Mouse (Mus musculus): ENCODE results near the gene Pigm. TPM values are rescaled to one million over a fixed set of nuclear protein-coding genes. Genes with fewer than 3 reads are reported as not detected.

Pigm gene
- polyA plus RNA-seq, 2 experiments from 2014 or later: 5.6 to 7.3 TPM

DNA sequence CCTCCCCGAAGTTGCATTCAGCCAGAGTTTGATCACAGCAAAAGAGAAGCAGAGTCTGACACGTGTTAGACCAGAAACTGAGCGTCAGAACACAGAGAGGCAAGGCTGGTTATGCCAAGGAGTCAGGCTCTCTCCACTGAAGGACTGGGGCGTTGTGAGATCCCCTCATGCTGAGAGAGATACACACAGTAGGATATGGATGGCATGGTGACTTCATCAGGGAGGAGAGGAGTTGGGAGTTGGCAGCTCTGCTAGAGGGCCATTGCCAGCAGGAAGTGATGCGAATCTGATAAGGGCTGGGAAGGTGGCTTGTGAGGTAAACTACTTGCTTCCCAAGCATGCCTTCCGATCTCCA lies 37.9 kb downstream of the Pigm start:
- ATAC-seq: no peak

DNA sequence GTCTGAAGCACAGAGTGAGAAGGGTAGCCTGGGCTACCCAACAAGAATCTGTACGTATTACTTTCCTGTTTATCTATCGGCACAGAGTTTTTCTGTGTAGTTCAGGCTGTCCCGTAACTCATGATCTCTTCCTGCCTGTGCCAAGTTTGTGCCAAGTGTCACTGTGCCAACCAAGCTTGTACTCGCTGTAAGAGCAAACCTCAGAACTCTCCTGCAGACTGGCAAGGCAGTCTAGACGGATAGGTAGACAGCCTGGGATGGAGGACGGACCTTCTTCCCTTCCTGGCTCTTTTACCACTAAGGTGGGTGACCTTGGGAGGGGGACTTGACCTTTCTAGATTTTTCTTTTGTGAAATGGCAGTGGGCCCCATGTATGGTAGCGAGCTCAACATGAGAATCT lies 38.7 kb downstream of the Pigm start:
- ATAC-seq: no peak

DNA sequence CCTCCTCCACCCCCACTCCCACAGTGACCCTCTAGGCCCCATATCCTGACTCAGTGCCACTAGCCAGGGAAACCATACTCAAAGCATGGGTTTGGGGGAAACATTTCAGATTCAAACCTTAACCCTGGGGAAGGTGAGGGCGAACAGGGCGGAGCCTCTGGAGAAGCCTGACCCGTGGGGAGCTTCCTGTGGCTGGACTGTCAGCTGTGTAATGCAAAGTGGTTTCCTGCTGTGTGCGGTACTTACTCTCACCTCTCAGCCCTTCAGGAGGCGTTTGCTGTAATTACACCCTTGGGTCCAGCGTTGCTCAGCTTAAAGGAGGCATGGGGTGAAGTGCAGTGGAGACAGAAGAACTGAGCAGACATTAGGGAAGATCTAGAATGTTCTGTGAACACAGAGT lies 41.8 kb downstream of the Pigm start:
- ATAC-seq: no peak

DNA sequence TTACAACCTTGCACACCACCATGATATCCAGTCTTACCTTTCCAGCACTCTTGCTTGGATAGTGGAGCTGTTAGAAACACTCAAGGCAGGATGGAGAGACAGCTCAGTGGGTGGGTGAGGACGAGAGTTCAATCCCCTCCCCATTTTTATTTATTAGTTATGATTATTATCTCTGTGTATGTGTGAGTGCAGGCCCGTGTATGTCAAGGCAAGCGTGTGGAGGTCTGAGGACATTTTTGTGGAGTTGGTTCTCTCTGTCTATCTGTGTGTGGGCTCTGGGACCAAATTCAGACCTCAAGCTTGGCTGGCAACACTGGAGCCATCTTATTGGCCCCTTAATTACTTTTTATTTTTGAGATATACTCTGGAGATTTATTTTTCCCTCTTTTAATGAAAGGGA lies 42.3 kb downstream of the Pigm start:
- ATAC-seq: no peak

DNA sequence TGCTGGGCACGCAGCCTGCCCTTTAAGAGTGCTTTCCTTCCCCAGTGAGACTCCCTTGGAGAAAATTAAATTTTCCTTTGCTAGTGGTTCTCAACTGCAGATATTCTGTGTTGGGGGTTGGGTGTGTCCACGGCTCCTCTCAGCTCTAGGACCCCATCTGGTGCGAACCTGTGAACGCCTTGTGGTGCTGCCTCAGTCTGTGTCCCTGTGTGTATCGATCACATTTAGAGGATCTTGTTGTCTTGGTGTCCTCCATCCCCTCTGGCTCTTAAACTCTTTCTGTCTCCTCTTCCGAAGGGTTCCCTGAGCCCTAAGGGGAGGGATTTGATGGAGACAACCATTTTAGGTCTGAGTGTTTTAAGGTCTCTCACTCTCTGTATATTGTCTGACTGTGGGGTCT lies 43.8 kb downstream of the Pigm start:
- no peak for ATAC-seq

DNA sequence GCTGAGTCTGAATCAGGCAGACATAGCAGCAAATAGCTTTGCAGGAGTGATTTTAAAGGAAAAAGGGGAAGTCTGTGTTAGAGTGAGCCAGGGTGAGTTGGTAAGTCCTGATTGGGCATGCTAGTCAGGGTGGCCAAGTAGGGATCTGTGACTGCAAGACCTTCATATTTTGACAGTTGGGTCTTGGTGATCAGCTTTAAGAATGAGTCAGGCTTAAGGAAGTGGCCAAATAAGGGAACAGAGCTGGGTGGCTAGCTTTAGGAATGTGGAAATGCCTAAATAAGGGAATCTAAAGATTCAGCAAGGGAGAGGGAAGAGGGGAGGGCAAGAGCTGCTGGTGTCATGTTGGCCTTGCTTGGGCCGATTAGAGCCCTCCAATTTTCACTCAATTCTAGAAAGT lies 47.0 kb downstream of the Pigm start:
- no peak for ATAC-seq

DNA sequence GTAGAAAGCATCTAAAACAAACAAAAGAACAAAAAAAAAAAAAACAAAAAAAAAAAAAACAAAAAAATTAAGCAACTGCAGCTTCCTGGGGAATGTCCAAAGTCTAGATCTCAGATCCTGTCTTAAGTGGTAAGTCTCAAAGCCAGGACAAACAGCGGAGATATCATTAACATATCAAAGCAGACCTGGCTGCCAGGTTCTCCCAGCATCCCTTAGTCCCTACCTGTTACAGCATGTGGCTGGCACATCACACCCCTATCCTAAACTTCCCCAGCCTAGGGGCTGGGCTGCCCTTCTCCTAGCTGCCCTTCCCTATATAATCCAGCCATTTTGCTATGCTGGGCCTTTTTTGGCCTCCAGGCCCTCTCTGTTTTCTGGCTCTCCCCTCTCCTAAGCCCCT lies 50.1 kb downstream of the Pigm start:
- ATAC-seq: no peak

DNA sequence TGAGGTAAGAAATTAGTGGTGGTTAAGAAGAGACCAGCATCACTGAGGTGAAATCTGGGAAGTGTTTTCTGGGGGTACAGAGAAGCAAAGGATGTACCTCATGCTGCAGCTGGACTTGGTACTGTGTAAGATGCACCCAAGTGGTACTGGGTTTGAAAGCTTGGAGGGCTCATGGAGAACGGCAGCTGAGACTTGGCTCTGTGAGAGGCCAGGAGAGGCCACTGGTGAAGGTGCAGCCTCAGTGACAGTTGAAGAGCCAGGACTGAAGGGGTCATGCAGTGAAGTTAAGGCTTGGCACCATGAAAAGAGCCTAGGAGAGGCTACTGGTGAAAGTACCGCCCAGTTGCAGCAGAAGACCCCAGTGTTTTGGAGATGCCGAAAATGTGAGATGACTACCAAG lies 51.5 kb downstream of the Pigm start:
- ATAC-seq: no peak

DNA sequence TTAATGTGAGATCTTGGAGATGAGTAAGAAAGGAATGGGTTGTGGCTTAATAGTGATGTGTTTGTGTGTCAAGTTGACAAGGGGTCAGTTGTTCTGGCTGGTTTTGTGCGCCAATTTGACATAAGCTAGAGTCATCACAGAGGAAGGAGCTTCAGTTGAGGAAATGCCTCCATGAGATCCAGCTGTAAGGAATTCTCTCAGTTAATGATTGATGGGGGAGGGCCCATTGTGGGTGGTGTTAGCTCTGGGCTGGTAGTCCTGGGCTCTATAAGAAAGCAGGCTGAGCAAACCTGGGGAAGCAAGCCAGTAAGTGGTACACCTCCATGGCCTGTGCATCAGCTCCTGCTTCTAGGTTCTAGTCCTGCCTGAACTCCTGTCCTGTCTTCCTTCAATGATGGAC lies 52.3 kb downstream of the Pigm start:
- ATAC-seq: no peak

DNA sequence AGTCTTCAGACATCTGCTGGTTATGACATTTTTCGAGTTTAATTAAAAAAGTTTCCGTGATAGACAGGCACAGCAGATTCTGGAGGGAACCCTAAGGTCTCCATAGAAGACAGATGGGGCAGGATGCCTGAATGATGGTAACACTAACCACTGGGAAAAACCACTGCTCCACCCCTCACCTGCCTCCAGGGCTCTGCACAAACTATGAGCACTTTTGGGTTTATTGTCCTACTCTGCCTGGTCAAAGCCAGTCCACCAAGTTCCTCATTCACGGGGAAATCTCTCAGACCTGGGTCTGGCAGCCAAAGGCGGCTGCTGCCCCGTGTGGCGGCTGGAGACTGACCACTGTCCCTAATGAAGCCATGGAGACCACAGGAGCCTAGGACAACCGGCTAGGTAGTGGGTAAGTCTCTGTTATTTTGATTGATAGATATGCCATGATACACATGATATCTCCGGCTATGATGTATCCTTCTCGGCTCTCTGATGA lies 54.4 kb downstream of the Pigm start:
- no peak for ATAC-seq

DNA sequence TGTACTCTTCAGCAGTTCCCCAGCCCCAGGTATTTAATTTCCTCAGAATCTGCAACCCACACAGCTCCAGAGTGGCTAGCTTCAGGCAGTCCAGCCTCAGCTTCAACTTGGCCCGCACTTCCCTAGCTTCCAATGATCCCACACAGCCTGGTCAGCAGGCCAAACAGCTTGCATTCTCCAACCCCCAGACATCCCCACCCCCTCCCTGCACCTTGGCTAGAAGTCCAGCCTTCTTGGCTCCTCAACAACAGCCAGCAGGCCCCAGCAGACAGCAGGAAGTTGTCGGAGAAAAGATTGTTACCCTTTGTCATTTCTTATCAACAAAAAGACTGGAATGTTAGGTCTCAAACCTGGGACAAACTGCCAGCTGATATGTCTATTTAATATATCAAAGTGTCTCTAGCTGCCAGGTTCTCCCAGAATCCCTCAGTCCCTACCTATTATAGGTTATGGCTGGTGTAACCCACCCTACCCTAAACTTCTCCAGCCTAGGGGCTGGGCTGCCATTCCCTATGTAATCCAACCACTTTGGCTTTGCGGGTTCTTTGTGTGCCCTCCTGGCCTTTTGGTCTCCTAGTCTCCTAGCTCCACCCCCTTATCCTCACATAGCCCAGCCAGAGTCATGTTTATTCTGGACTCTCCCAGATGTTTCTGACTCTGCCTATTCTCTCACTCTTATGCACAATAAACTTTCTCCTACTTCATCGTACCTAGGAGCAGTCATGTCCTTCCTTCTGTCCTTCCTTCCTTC lies 55.7 kb downstream of the Pigm start:
- ATAC-seq: no peak

DNA sequence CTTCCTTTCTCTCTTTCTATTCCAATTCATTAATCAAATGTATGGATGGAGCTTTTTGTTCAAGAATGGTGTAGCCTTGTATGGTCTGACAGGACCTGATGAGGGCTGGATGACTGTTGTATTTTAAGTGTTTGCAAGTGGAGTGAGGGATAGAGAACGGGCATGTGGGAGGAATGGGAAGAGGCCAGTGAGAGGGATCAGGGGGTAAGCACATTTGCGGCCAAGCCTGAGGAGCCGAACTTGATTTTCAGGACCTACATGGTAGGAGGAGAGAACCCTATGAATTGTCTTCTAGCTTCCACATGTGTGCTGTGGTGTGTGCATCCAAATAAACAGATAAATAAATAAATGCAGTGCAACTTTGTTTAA lies 56.2 kb downstream of the Pigm start:
- no peak for ATAC-seq

DNA sequence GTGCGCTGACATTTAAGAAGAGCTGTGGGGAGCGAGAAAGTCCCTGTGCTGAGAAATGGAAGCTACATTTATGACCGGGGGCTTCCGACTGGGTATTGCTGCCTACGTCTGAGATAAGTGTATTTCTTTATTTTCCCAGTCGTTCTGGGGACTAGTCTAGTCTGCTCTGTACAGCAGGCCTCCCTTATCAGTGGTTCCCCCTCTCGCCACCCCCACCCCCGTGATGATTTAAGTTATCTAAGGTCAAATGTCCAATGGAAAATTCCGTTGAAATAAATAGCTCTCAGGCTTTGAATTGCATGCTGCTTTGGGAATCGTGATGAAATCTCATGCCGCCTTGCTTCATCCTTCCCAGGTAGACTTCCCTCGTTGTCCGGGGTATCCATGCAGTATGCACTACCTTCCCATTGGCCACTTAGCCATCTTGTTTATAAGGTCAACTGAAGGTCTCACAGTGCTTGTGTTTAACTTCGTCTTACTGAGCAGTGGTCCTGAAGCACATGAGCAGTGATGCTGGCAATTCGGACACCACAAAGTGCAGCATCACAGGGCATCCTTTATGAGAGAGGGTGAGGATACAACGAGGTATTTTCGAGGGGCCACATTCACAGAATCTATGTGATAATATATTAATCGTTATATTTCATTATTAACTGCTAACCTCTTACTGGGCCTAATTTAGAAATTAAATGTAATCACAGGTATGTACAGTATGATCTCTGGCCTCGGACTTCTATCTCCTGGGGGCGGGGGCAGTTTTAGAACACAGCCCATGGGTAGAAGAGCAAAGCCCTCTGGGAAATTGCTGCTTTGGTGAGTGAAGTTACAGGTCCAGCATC lies 56.9 kb downstream of the Pigm start:
- ATAC-seq: no peak

Other genes with a start within 250 kb of the Pigm start
- 10 to 100 TPM; 68.1 to 70.7 TPM for gene Pex19, start 249.8 kb upstream of the Pigm start, polyA plus RNA-seq (2017; shearing (Covaris generic))
- gene Dcaf8, start 228.5 kb upstream of the Pigm start, polyA plus RNA-seq (2017; shearing (Covaris generic)): 10 to 100 TPM; 51.0 to 78.8 TPM
- gene Pea15a, start 169.7 kb upstream of the Pigm start, polyA plus RNA-seq (2017; shearing (Covaris generic)): 10 to 100 TPM; 42.0 to 43.1 TPM
- gene Casq1, start 156.7 kb upstream of the Pigm start, polyA plus RNA-seq (2017; shearing (Covaris generic)): not detected
- gene Atp1a4, start 118.1 kb upstream of the Pigm start, polyA plus RNA-seq (2017; shearing (Covaris generic)): not detected
- 1 to 10 TPM; 3.4 to 3.8 TPM for gene Igsf8, start 114.9 kb upstream of the Pigm start, polyA plus RNA-seq (2017; shearing (Covaris generic))
- under 1 TPM; 0.08 to 0.12 TPM for gene Atp1a2, start 78.5 kb upstream of the Pigm start, polyA plus RNA-seq (2017; shearing (Covaris generic))
- gene Kcnj9, start 47.2 kb upstream of the Pigm start, polyA plus RNA-seq (2017; shearing (Covaris generic)): under 1 TPM in 1 of 2 experiments, not detected in 1; 0.08 TPM
- gene Kcnj10, start 35.3 kb upstream of the Pigm start, polyA plus RNA-seq (2017; shearing (Covaris generic)): under 1 TPM in 1 of 2 experiments, not detected in 1; 0.15 TPM
- gene Slamf9, start 98.8 kb downstream of the Pigm start, polyA plus RNA-seq (2017; shearing (Covaris generic)): under 1 TPM in 1 of 2 experiments, not detected in 1; 0.25 TPM
- gene Igsf9, start 105.2 kb downstream of the Pigm start, polyA plus RNA-seq (2017; shearing (Covaris generic)): not detected
- gene Tagln2, start 123.5 kb downstream of the Pigm start, polyA plus RNA-seq (2017; shearing (Covaris generic)): 100 to 1,000 TPM; 319 to 387 TPM
- gene Cfap45, start 144.3 kb downstream of the Pigm start, polyA plus RNA-seq (2017; shearing (Covaris generic)): under 1 TPM; 0.09 to 0.75 TPM
- gene Vsig8, start 179.4 kb downstream of the Pigm start, polyA plus RNA-seq (2017; shearing (Covaris generic)): not detected
- gene Slamf8, start 214.0 kb downstream of the Pigm start, polyA plus RNA-seq (2017; shearing (Covaris generic)): under 1 TPM in 1 of 2 experiments, not detected in 1; 0.29 TPM
- not detected for gene Fcrl6, start 226.0 kb downstream of the Pigm start, polyA plus RNA-seq (2017; shearing (Covaris generic))